Mouse (Mus musculus) mouse embryonic stem cell (cell line): Measurements from ENCODE around the gene Sh3pxd2a.

ENCODE experiments used
- in situ Hi-C, 2 experiments: fragments of 300-500 bp; cut with MboI; formaldehyde crosslinking; loops; 1 replicate in 1 of 2; 3 replicates in 1 of 2; pipeline ENCODE4 v1.14.3; 2019 to 2020; ENCODE audit warnings: low sequenced_read_pairs in 2 of 2, low pct_unique_long_range_greater_than_20kb in 1 of 2, mixed read lengths in 1 of 2; ENCODE audit not compliant: unreplicated experiment in 1 of 2

The Sh3pxd2a gene

GRCm38 (mm10) chr19:47338396-47339164 is 125.6 kb downstream of the Sh3pxd2a start:
- in situ Hi-C loops, result loop anchor here in 1 of 2 experiments (10.0 kb wide), 1 partner anchor 164 kb away; the partner anchor contains the start of gene Neurl1a

DNA sequence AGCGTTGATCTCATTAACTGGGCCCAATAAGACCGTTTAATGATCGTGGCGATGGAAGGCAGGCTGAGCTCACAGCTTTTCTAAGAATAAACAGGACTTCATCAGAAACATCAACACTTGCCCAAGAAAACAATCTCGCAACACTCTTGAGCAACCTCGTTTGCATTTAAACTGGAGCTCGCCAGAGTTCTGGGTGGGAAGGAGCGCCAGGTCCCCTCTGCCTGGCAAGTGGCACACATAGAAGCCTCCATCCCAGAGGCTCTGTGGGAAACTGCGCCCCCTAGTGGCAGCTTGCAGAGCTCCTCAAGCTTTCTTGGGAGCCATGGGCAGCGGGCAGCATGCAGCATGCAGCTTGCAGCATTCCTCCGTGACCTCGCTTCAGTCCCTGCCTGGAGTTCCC is 126.5 kb downstream of the Sh3pxd2a start:
- in situ Hi-C loops, result loop anchor here in 1 of 2 experiments (10.0 kb wide), 1 partner anchor 163 kb away; the partner anchor contains the start of gene Neurl1a

DNA sequence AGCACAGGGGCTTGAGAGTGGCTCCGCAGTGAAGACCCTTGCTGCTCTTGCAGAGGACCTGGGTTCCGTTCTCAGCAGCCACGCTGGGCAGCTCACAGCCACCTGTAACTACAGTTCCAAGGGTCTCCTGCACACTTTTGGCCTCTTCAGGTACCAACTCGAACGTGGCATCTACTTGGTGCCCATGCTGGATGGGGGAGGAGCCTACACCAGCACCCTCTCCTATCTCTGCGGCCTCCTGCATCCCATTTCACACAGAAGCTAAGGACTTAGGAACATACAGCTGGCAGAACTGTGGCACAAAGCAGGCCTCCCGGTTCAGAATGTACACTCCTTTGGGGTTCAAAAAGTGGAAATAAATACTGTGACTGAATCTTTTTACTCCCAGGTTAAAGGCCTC is 127.0 kb downstream of the Sh3pxd2a start:
- in situ Hi-C loops, result loop anchor here in 1 of 2 experiments (10.0 kb wide), 1 partner anchor 162 kb away; the partner anchor contains the start of gene Neurl1a

DNA sequence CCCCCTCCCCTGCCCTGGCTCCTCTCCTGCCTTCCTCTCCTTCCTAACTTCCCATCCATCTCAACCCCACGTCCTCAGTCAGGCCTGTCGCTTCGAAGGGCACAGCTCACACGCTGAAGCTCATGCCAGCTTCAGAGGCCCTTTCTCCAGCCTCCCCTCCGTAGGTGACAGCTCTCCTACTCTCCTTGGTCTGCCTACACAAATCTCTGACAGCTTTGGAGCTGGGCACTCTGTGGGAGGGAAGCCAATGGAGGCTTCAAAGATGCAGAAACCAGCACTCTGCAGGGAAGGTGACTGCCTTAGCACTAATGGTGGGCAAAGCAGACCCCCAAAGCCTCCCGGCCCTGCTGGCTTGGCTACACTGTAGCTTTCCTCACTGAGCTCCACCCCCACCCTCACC is 128.9 kb downstream of the Sh3pxd2a start:
- in situ Hi-C loops, result loop anchor here in 1 of 2 experiments (10.0 kb wide), 1 partner anchor 160 kb away; the partner anchor contains the start of gene Neurl1a

GRCm38 (mm10) chr19:47334713-47335112 is 129.5 kb downstream of the Sh3pxd2a start:
- in situ Hi-C loops, result loop anchor here (5.0 to 10.0 kb wide), 3 partner anchors 62 to 160 kb away; partner anchors contain the start of gene Neurl1a (in 1 of the 2)

- in situ Hi-C loops, result loop anchor here (5.0 to 10.0 kb wide), 3 partner anchors 58 to 156 kb away; partner anchors contain the start of gene Neurl1a (in 1 of the 2)
Measured at GRCm38 (mm10) chr19:47330743-47331227, 133.4 kb downstream of the Sh3pxd2a start.

- in situ Hi-C loops, result no loop called here
Measured at GRCm38 (mm10) chr19:47329102-47329501, 135.1 kb downstream of the Sh3pxd2a start.

DNA sequence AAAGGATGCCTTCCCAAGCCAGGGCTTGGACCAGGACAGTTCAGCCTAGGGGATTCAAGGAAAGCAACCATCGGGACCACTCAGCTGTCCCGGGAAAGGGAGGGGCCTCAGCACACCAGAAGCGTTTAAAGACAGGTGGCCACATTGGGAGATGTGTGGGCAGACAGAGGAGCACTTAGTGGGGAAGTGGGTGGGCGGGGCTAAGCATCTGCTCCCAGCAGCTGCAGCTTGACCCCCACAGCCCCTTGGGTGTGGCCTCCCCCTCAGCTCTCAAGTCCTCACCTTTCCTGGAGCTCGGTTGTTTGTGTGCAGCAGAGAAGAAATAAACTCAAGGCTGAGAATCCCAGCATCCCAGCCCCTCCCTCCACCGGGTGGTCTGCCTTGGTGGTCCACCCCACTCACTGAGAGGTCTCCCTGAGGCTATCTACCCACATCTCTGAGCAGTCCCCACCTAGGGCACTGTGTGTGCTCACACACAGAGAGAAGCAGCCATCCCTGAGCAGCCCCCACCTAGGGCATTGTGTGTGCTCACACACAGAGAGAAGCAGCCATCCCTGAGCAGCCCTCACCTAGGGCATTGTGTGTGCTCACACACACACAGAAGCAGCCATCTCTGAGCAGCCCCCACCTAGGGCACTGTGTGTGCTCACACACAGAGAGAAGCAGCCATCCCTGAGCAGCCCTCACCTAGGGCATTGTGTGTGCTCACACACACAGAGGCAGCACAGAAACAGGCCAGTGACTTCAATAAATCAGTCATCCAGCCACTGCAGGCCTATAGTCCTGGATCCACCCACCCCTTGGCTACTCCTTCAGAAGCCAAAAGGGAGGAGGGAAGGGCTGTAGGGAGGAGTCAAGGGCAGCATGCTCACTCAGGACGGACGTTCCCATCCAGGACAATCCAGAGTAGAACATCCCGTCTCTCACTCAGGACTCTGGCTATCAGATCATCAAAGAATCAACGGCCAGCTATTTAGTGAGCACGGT is 136.0 kb downstream of the Sh3pxd2a start:
- in situ Hi-C loops, result no loop called here

GRCm38 (mm10) chr19:47325881-47326280 is 138.3 kb downstream of the Sh3pxd2a start:
- in situ Hi-C loops, result no loop called here

DNA sequence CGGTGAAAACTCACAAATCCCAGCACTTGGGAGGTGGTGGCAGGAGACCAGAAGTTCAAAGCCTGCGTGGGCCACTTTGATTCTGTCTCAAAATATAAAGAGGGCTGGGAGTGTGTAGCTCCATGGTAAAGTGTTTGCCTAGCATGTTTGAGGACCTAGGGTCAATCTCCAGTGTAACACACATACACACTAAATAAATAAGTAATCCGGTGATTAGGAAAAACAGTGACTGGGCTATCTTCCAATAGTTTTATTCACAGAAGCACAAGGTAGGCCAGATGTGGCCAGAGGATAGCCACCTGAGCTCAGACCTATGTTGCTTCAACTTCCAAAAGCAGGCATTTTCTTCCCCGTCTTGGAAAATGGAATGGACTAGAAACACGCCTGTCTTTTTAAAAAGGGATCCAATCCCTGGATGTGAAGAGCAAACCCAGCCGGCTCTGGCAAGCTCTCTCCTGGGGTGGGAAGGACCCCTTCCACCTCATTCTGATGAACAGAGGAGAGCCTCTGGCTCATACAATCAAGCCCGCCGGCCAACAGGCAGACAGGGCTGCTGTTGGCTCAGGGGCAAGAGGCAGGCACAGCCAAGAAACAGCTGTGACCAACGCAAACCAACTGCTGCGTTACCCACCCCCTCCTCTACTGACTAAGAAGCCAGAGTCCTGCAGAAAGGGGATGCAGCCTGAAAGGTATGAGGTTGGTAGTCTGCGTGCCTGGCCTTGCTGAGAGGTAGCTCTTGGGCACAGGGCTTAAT is 140.9 kb downstream of the Sh3pxd2a start:
- in situ Hi-C loops, result no loop called here

- in situ Hi-C loops, result no loop called here
Measured at GRCm38 (mm10) chr19:47320331-47320668, 143.9 kb downstream of the Sh3pxd2a start.

DNA sequence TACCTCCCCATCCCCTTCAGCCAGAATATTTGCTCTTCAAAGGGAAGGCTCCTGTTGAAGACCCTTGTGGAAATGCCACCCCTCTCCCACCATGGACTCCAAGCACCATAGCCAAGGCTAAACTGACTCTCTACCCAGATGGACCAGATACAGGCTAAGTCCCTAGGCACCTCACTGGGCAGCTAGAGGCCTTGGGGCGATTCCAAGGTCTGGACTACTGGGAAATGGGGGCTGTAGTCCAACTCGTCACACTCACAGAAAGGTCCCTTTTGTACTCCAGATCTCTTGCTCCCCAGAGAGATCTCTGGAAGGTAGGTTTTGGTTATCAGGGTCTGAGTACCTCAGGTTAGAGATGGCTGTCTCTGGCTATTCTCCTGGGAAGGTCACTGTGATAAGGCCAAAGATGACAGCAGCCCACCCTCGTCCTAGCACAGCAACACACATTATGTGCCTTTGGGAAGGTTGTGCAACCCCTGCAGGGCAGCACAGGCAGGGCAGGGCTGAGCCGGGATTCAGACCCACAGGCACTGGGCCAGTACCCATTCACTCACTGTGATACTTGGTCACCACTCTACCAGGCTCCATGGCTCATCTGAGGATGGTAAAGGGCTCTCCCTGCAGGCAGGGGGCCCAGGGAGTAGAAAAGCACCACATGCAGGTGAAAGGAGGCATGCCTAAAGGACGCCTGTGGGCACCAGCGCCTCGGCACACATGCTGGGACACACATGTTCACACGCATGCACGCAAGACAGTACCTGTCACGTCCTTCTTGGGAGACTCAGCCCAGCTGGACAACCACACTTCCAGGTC is 144.5 kb downstream of the Sh3pxd2a start:
- in situ Hi-C loops, result no loop called here

GRCm38 (mm10) chr19:47319061-47319460 is 145.1 kb downstream of the Sh3pxd2a start:
- in situ Hi-C loops, result no loop called here

- in situ Hi-C loops, result no loop called here
Measured at GRCm38 (mm10) chr19:47317063-47317938, 146.9 kb downstream of the Sh3pxd2a start.

DNA sequence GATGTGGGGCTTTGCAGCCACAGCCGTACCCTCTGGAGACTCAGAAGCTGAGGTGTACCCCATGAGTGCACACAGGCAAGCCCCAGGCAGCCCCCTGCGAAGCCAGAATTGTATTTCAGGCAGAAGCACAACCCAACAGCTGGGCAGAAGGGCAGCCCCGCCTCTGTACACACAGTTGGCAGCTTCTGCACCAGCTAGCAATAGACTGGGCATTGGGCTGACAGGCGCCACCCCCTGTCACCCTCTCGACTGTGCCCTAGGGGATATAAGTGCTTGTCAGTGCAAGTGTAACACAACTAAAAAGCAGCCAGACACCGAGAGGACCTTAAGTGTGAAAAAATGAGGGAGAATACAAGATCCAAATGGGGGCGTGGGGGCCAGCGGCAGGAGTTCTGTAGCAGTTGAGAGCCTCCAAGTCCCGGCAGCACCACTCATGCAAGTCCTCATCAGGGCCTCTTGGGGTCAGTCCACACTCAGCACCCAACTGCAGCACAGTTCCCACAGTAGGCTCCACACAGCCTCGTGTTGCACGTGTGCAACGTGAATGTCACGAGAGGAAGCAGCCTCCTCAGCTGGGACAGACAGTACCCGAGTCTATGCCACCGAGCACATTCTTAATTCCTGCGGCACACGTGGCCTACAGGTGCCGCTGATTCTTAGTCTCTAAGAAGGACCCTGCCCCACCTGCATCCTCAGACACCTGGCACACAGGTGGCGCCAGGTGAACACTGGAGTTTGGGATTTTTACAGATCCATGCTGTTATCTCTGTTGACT is 147.7 kb downstream of the Sh3pxd2a start:
- in situ Hi-C loops, result no loop called here

DNA sequence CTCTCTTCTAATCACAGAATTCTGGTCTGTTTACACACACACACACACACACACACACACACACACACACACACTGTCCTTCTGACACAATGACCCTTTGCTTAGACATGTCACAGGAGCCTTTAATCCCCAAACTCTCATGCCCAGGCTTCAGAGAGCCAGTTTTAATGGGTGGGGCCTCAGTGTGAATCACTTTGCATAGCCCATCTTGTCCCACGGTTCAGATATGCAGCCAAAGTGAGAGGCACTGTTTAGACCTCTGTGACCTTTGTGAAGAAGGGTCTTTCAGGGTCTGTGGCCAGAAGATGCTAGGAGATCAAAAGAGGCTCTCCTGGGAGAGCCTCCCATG is 148.3 kb downstream of the Sh3pxd2a start:
- in situ Hi-C loops, result no loop called here
